Mouse (Mus musculus) thymus, postnatal 10 days (tissue): ENCODE data around the gene Tarsl2.

ENCODE experiments used
- DNase-seq, 2 experiments: peaks; one replicate each; pipeline ENCODE4 v3.0.0; 2021; ENCODE audit warnings: low spot score in 2 of 2

The Tarsl2 gene

GRCm38 (mm10) chr7:65644643-65645351, at the start of gene Tarsl2:
Tarsl2 (plus strand) TSS chr7:65644898.
- DNase-seq: peak; percentile 97 to 99

- DNase-seq: no peak
These were observed 38.6 kb upstream of the Tarsl2 start for GRCm38 (mm10) chr7:65606124-65606523.

GRCm38 (mm10) chr7:65607003-65607402, 37.7 kb upstream of the Tarsl2 start:
- no peak for DNase-seq

GRCm38 (mm10) chr7:65610171-65610570, 34.5 kb upstream of the Tarsl2 start:
- DNase-seq: no peak

GRCm38 (mm10) chr7:65610673-65611072, 34.0 kb upstream of the Tarsl2 start:
- DNase-seq: no peak

- no peak for DNase-seq
These were observed 33.4 kb upstream of the Tarsl2 start for GRCm38 (mm10) chr7:65611298-65611697.

GRCm38 (mm10) chr7:65613723-65614122, 31.0 kb upstream of the Tarsl2 start:
- no peak for DNase-seq

- DNase-seq: no peak
These were observed 25.9 kb upstream of the Tarsl2 start for GRCm38 (mm10) chr7:65618751-65619150.

GRCm38 (mm10) chr7:65620746-65621145, 24.0 kb upstream of the Tarsl2 start:
- DNase-seq: no peak

GRCm38 (mm10) chr7:65623330-65623729, 21.4 kb upstream of the Tarsl2 start:
- DNase-seq: no peak

- DNase-seq: no peak
These were observed 19.2 kb upstream of the Tarsl2 start for GRCm38 (mm10) chr7:65625528-65625927.

GRCm38 (mm10) chr7:65629846-65630245, 14.9 kb upstream of the Tarsl2 start:
- DNase-seq: no peak

GRCm38 (mm10) chr7:65630661-65631060, 14.0 kb upstream of the Tarsl2 start:
- no peak for DNase-seq

- no peak for DNase-seq
These were observed 8.9 kb upstream of the Tarsl2 start for GRCm38 (mm10) chr7:65635831-65636230.

GRCm38 (mm10) chr7:65636356-65636880, 8.3 kb upstream of the Tarsl2 start:
- no peak for DNase-seq

GRCm38 (mm10) chr7:65638170-65638770, 6.4 kb upstream of the Tarsl2 start:
- no peak for DNase-seq

GRCm38 (mm10) chr7:65639821-65640382, 4.8 kb upstream of the Tarsl2 start:
- DNase-seq: no peak

GRCm38 (mm10) chr7:65640672-65641071, 4.0 kb upstream of the Tarsl2 start:
- DNase-seq: no peak

- DNase-seq: no peak
These were observed 2.1 kb upstream of the Tarsl2 start for GRCm38 (mm10) chr7:65642371-65643304.

GRCm38 (mm10) chr7:65643861-65644421, 757 bp upstream of the Tarsl2 start:
- DNase-seq: no peak

- no peak for DNase-seq
These were observed 1.3 kb downstream of the Tarsl2 start for GRCm38 (mm10) chr7:65645996-65646395.
